Mouse (Mus musculus) megakaryocyte, embryonic 14.5 days (primary cell): ENCODE measurements at regions not wholly inside any gene's neighbourhood (a gene's known extent, or its start where the extent isn't known, plus 50 kb on each side); places are given as distances from the start of the nearest gene placed in this dataset.

Experiments
- FLI1 ChIP-seq: IDR thresholded peaks from 2 replicates; pipeline ENCODE4 v1.6.1; 2012; ENCODE audit warnings: low read length, inconsistent platforms, mixed read lengths
- GATA1 ChIP-seq: IDR thresholded peaks from 3 replicates; pipeline ENCODE4 v1.6.1; 2012; ENCODE audit warnings: mixed read lengths, low read length, inconsistent platforms, borderline replicate concordance

DNA sequence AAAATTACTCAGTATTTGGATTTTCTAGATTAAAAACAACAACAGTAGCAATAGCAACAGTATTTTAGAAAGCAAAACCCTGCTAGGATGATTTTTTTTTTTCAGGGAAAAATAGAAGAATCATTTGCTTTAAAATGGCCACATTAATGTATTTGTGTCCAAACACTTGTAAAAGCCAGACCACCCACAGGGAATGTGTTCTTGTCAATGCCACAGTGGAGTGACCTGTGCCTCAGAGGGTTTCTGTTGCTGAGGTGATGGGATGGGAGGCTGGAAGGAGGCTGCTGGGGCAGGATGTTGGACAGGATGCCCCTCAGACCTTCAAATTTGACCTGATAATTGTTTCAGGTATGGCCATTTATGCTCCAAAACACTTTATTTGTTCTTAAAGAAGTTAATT, 178.9 kb downstream of the Tmem161b start:
- TF ChIP-seq GATA1 (no peak), FLI1 (no peak)
